Mouse (Mus musculus): ENCODE results near the gene Fiz1. TPM values are rescaled to one million over a fixed set of nuclear protein-coding genes. Genes with fewer than 3 reads are reported as not detected.

Fiz1 gene
- polyA plus RNA-seq, 1 experiment from 2014 or later: 34.3 TPM

DNA sequence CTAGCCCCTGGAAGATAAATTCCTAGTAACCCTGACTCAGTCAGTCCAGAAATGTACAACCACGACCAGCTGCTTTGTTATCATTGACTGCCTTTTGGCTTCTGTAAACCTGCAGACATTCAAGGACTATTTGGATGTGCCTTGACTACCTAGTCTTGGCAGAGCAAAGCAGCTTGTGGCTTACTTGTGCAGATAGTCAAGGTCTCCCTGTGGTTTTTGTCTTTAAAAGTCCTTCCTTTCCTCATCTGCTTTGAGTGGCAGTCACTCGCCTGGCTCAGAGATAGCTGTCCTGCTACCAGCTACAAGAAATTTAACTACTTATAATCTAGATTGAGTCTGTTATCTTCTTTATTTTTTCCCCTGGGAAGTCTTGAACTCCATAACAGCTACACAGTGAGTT, 30.5 kb upstream of the Fiz1 start:
- Histone ChIP-seq H3K36me3 (ENCODE audit: control insufficient read depth, insufficient read depth, low read length) (no peaks in the 10 kb centered on the region), H3K4me1 (ENCODE audit: control insufficient read depth, insufficient read depth, low read length) (no peaks in the 10 kb centered on the region), H3K4me2 (ENCODE audit: low read length) (no peak overlapping the region), H3K9ac (ENCODE audit: low read length) (no peak overlapping the region), H3K4me3 (ENCODE audit: low read depth, low read length) (no peak overlapping the region), H3K9me3 (replicated peaks; ENCODE audit: control insufficient read depth, low read length) (no peaks in the 10 kb centered on the region), H3K27me3 (replicated peaks; ENCODE audit: control insufficient read depth, insufficient read depth, low read length) (no peaks in the 10 kb centered on the region), H3K27ac (ENCODE audit: low read depth, low read length) (no peak overlapping the region)
- 77% methylated on average over 2 of the region's 2 CpGs for WGBS
- ATAC-seq: no peak
- DNase-seq (ENCODE audit: low spot score): no peak

DNA sequence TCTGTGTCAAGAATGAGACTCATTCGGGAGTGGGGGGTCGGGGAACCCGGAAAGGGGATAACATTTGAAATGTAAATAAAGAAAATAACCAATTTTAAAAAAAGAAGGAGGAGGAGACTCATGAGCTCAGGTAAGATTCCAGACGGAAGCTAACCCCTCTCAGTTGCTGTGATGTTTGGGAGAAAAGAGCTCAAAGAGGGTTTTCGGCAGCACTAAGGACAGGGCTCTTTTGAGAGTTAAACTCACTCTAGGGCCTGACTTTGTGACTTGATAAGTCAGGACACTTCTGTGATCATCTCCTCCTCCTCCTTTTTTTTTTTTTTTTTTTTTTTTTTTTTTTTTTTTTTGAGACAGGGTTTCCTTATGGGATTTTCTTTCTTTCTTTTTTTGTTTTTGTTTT, 24.4 kb upstream of the Fiz1 start:
- peak overlapping the region; percentile 61 for H3K4me2 ChIP-seq (ENCODE audit: low read length)
- H3K4me3 ChIP-seq (ENCODE audit: low read depth, low read length): peak overlapping the region; percentile 58
- H3K36me3 ChIP-seq (ENCODE audit: control insufficient read depth, insufficient read depth, low read length): peaks cover 14% of the 10 kb centered on the region
- ATAC-seq: no peak
- WGBS: 40% methylated on average over 5 of the region's 5 CpGs
- no peaks in the 10 kb centered on the region for H3K27me3 ChIP-seq (replicated peaks; ENCODE audit: control insufficient read depth, insufficient read depth, low read length)
- H3K4me1 ChIP-seq (ENCODE audit: control insufficient read depth, insufficient read depth, low read length): 0 out of 2 replicates have a peak, but pooled peaks cover 8% of the 10 kb centered on the region
- H3K9ac ChIP-seq (ENCODE audit: low read length): peak overlapping the region; percentile 76
- no peaks in the 10 kb centered on the region for H3K9me3 ChIP-seq (replicated peaks; ENCODE audit: control insufficient read depth, low read length)
- no peak for DNase-seq (ENCODE audit: low spot score)
- H3K27ac ChIP-seq (ENCODE audit: low read depth, low read length): peak overlapping the region; percentile 94

DNA sequence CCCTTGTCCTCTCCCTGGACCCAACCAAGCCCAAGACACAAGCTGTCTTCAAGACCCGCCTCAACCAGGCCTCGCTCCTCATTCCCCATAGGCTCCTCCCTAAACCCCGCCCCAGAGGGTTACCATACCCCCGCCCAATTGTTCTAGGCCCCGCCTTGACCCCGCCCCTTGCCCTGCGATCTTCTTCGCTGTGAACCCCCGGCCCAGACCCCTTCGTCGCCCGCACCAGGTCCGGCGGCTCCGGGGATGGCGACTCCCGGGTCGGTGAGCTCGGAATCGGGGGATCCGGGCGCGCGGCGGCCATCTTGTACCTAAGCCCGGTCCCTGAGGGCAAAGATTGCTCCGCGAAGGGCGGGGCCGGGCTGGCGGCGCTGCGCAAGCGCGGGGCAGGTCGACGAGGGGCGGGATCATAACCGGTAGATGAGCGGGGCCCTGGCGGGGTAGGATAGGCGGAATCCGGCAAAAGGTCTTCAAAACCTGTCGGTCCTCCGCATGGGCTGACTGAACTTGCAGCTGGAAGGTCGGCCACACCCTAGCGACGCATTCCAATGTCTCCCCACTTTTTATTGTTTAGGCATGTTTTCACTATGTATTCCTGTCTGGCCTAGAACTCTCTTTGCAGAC, 23.7 kb upstream of the Fiz1 start, which contains the start of gene Zfp784:
Zfp784 (minus strand) TSS at position 338 of the 624 bp plus-strand sequence.
- DNase-seq (ENCODE audit: low spot score) (peak; percentile 92), ATAC-seq (peak; percentile 97)
- Histone ChIP-seq H3K4me2 (ENCODE audit: low read length) (peak within 1 kb of the TSS; percentile 61), H3K36me3 (ENCODE audit: control insufficient read depth, insufficient read depth, low read length) (peaks cover 20% of the 10 kb centered on the region), H3K9me3 (replicated peaks; ENCODE audit: control insufficient read depth, low read length) (no peaks in the 10 kb centered on the region), H3K4me1 (ENCODE audit: control insufficient read depth, insufficient read depth, low read length) (0 out of 2 replicates have a peak, but pooled peaks cover 8% of the 10 kb centered on the region), H3K9ac (ENCODE audit: low read length) (peak within 1 kb of the TSS; percentile 76), H3K27ac (ENCODE audit: low read depth, low read length) (peak within 1 kb of the TSS; percentile 94), H3K4me3 (ENCODE audit: low read depth, low read length) (peak within 1 kb of the TSS; percentile 58), H3K27me3 (replicated peaks; ENCODE audit: control insufficient read depth, insufficient read depth, low read length) (no peaks in the 10 kb centered on the region)
- under 1% methylated on average over 48 of the region's 48 CpGs for WGBS

DNA sequence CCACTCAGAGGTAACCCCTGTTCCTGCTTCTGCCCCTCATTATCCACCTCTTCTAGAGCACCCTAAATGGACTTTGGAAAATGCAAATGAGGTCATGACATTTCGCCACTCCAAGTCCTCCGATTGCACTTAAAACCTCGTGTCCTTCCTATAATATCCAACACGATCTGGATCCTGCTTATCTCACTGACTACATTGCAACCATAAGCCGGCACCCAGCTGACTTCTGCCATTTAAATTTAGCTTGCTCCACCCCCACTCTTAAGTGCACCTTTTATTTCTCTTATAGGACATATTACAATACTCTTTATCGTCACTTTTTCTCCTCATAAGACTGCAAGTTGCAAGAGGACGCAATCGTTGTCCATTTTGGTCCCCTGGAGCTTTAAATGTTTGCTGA, 23.0 kb upstream of the Fiz1 start:
- no peak for ATAC-seq
- Histone ChIP-seq H3K9ac (ENCODE audit: low read length) (no peak overlapping the region), H3K4me1 (ENCODE audit: control insufficient read depth, insufficient read depth, low read length) (0 out of 2 replicates have a peak, but pooled peaks cover 8% of the 10 kb centered on the region), H3K9me3 (replicated peaks; ENCODE audit: control insufficient read depth, low read length) (no peaks in the 10 kb centered on the region), H3K4me2 (ENCODE audit: low read length) (peak overlapping the region; percentile 61), H3K27ac (ENCODE audit: low read depth, low read length) (peak overlapping the region; percentile 94; the same call in 1 of the 2 replicates), H3K4me3 (ENCODE audit: low read depth, low read length) (peak overlapping the region; percentile 58; the same call in 1 of the 2 replicates), H3K27me3 (replicated peaks; ENCODE audit: control insufficient read depth, insufficient read depth, low read length) (no peaks in the 10 kb centered on the region), H3K36me3 (ENCODE audit: control insufficient read depth, insufficient read depth, low read length) (peaks cover 28% of the 10 kb centered on the region)
- WGBS: 89% methylated on average over 8 of the region's 8 CpGs
- DNase-seq (ENCODE audit: low spot score): no peak

DNA sequence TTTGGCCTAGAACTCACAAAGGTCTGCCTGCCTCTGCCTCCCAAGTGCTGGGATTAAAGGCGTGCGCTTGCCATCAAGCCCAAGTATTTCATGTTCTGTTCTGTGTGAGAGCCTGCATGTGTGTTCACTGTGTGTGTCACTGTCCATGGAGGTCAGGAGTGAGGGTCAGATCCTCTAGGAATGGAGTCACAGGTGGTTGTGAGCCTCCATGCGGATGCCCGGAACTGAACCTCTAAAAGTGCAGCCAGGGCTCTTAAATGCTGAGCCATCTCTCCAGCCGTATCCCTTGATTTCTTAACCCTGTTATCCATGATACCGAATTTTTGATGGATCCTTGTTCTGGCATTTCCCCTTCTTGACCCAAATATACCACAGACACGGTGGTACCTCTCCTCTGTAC, 22.5 kb upstream of the Fiz1 start:
- H3K4me1 ChIP-seq (ENCODE audit: control insufficient read depth, insufficient read depth, low read length): 0 out of 2 replicates have a peak, but pooled peaks cover 8% of the 10 kb centered on the region
- DNase-seq (ENCODE audit: low spot score): no peak
- H3K4me2 ChIP-seq (ENCODE audit: low read length): no peak overlapping the region
- 90% methylated on average over 7 of the region's 7 CpGs for WGBS
- H3K36me3 ChIP-seq (ENCODE audit: control insufficient read depth, insufficient read depth, low read length): peaks cover 32% of the 10 kb centered on the region
- no peak for ATAC-seq
- no peaks in the 10 kb centered on the region for H3K27me3 ChIP-seq (replicated peaks; ENCODE audit: control insufficient read depth, insufficient read depth, low read length)
- H3K9me3 ChIP-seq (replicated peaks; ENCODE audit: control insufficient read depth, low read length): no peaks in the 10 kb centered on the region
- H3K9ac ChIP-seq (ENCODE audit: low read length): no peak overlapping the region
- no peak overlapping the region for H3K27ac ChIP-seq (ENCODE audit: low read depth, low read length)
- H3K4me3 ChIP-seq (ENCODE audit: low read depth, low read length): no peak overlapping the region

DNA sequence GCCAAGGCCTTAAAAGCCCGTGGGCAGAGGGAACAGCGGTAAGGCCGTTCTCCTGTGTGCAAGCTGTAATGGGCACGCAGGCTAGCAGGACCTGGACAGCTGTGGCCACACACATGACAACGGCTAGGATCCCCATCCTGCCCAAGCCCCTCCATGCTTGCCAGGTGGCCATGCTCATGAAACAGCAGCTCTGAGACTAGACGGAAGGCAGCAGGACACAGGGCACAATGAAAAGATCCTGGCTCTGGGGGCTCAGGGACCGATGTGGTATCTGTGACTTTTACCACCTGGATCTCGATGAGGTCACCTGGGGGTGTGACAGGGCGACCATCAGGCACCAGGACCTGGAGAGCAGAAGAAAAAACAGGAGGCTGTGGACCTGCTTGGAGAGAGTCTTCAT, 21.6 kb upstream of the Fiz1 start:
- H3K4me1 ChIP-seq (ENCODE audit: control insufficient read depth, insufficient read depth, low read length): 0 out of 2 replicates have a peak, but pooled peaks cover 8% of the 10 kb centered on the region
- DNase-seq (ENCODE audit: low spot score): no peak
- H3K27ac ChIP-seq (ENCODE audit: low read depth, low read length): no peak overlapping the region
- no peak overlapping the region for H3K9ac ChIP-seq (ENCODE audit: low read length)
- peaks cover 41% of the 10 kb centered on the region for H3K36me3 ChIP-seq (ENCODE audit: control insufficient read depth, insufficient read depth, low read length)
- H3K4me2 ChIP-seq (ENCODE audit: low read length): no peak overlapping the region
- 95% methylated on average over 9 of the region's 9 CpGs for WGBS
- H3K9me3 ChIP-seq (replicated peaks; ENCODE audit: control insufficient read depth, low read length): peaks cover 6% of the 10 kb centered on the region
- H3K27me3 ChIP-seq (replicated peaks; ENCODE audit: control insufficient read depth, insufficient read depth, low read length): no peaks in the 10 kb centered on the region
- no peak for ATAC-seq
- H3K4me3 ChIP-seq (ENCODE audit: low read depth, low read length): no peak overlapping the region

DNA sequence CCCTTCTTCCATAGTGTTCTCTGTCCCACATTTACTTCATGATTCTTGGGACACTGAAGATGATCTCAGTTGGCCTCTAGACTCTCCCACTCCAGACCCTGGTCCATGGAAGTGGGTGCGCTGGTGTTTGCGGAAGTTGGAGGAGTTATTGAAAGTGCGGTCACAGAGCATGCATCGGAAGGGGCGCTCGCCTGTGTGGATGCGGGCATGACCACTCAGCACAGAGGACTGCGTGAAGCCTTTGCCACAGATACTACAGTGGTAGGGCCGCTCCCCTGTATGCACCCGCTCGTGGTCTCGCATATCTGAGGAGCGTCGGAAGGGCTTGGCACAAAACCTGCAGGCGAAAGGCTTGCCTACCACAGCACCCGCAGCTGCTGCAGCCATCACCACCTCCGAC, 21.1 kb upstream of the Fiz1 start:
- WGBS: 99% methylated on average over 17 of the region's 17 CpGs
- H3K27me3 ChIP-seq (replicated peaks; ENCODE audit: control insufficient read depth, insufficient read depth, low read length): no peaks in the 10 kb centered on the region
- H3K9me3 ChIP-seq (replicated peaks; ENCODE audit: control insufficient read depth, low read length): peaks cover 11% of the 10 kb centered on the region
- H3K4me3 ChIP-seq (ENCODE audit: low read depth, low read length): no peak overlapping the region
- H3K4me1 ChIP-seq (ENCODE audit: control insufficient read depth, insufficient read depth, low read length): 0 out of 2 replicates have a peak, but pooled peaks cover 8% of the 10 kb centered on the region
- no peak overlapping the region for H3K9ac ChIP-seq (ENCODE audit: low read length)
- DNase-seq (ENCODE audit: low spot score) (no peak), ATAC-seq (no peak)
- H3K27ac ChIP-seq (ENCODE audit: low read depth, low read length): no peak overlapping the region
- no peak overlapping the region for H3K4me2 ChIP-seq (ENCODE audit: low read length)
- H3K36me3 ChIP-seq (ENCODE audit: control insufficient read depth, insufficient read depth, low read length): peaks cover 46% of the 10 kb centered on the region

DNA sequence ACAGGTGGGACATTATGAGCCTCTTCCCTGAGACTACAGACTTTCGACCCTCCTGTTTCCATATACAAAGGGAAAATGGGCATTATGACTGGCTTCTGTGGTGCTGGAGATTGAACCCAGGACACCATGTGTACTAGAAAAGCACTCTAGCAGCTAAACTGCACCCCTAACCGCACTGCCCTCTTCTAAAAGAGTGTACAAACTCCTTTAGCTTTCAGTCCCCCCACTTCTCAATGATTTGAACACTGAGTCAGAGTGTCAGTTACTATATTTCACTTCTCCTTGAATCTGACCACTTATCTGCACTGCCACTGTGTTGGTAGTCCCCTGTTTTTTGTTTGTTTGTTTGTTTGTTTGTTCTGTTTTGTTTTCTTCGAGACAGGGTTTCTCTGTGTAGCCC, 19.3 kb upstream of the Fiz1 start, which contains the start of gene 4632433K11Rik:
4632433K11Rik (plus strand) TSS at position 301 of the 400 bp plus-strand sequence.
- DNase-seq (ENCODE audit: low spot score): no peak
- ATAC-seq: no peak
- Histone ChIP-seq H3K9ac (ENCODE audit: low read length) (no peak within 1 kb of the TSS), H3K36me3 (ENCODE audit: control insufficient read depth, insufficient read depth, low read length) (peaks cover 64% of the 10 kb centered on the region), H3K27ac (ENCODE audit: low read depth, low read length) (no peak within 1 kb of the TSS), H3K4me3 (ENCODE audit: low read depth, low read length) (no peak within 1 kb of the TSS), H3K9me3 (replicated peaks; ENCODE audit: control insufficient read depth, low read length) (peaks cover 21% of the 10 kb centered on the region), H3K4me1 (ENCODE audit: control insufficient read depth, insufficient read depth, low read length) (0 out of 2 replicates have a peak, but pooled peaks cover 7% of the 10 kb centered on the region), H3K27me3 (replicated peaks; ENCODE audit: control insufficient read depth, insufficient read depth, low read length) (no peaks in the 10 kb centered on the region), H3K4me2 (ENCODE audit: low read length) (no peak within 1 kb of the TSS)
- WGBS: 92% methylated on average over 3 of the region's 3 CpGs

DNA sequence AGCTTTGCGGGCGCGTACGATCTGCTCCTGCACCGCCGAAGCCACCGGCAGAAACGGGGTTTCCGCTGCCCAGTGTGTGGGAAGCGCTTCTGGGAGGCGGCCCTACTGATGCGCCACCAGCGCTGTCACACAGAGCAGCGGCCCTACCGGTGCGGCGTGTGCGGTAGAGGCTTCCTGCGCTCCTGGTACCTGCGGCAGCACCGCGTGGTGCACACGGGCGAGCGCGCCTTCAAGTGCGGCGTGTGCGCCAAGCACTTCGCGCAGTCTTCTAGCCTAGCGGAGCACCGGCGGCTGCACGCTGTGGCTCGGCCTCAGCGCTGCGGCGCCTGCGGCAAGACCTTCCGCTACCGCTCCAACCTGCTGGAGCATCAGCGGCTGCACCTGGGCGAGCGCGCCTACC, 17.0 kb upstream of the Fiz1 start:
- Histone ChIP-seq H3K9ac (ENCODE audit: low read length) (no peak overlapping the region), H3K9me3 (replicated peaks; ENCODE audit: control insufficient read depth, low read length) (peaks cover 21% of the 10 kb centered on the region), H3K4me3 (ENCODE audit: low read depth, low read length) (no peak overlapping the region), H3K4me1 (ENCODE audit: control insufficient read depth, insufficient read depth, low read length) (no peaks in the 10 kb centered on the region), H3K36me3 (ENCODE audit: control insufficient read depth, insufficient read depth, low read length) (peaks cover 80% of the 10 kb centered on the region), H3K4me2 (ENCODE audit: low read length) (no peak overlapping the region), H3K27me3 (replicated peaks; ENCODE audit: control insufficient read depth, insufficient read depth, low read length) (no peaks in the 10 kb centered on the region), H3K27ac (ENCODE audit: low read depth, low read length) (no peak overlapping the region)
- 80% methylated on average over 46 of the region's 46 CpGs for WGBS
- ATAC-seq: no peak
- no peak for DNase-seq (ENCODE audit: low spot score)
